Mouse (Mus musculus): ENCODE measurements around the gene Mfsd4a. TPM values are rescaled to one million over a fixed set of nuclear protein-coding genes. Genes with fewer than 3 reads are reported as not detected.

Gene Mfsd4a
- total and polyA plus RNA-seq, 2 experiments from 2014 or later = 4.5 to 6.4 TPM

DNA sequence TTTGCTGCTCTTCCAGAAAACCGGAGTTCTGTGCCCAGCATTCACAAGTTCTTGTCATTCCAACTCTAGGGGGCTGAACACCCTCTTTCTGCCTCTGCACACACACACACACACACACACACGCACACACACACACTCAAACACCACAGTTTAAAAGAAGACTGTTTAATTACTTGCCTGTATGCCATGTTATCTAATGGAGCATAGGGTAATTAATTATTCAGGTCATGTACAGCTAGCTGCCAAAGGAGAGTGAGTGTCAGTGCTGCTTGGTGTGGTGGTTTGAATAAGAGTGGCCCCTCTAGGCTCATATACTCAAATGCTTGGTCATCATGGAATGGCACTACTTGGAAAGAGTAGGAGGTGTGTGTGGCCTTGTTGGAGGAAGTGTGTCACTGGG is 84.1 kb downstream of the Mfsd4a start:
- H3K4me2 ChIP-seq (ENCODE audit: low read depth, low read length) = no peak overlapping the region
- no peaks in the 10 kb centered on the region for H3K27me3 ChIP-seq (ENCODE audit: control insufficient read depth, insufficient read depth, low read length)
- DNase-seq (ENCODE audit: low spot score) (no peak), ATAC-seq (ENCODE audit: insufficient read depth, low read depth) (no peak)
- no peak overlapping the region for H3K9ac ChIP-seq (replicated peaks; ENCODE audit: low read depth, low read length)
- H3K9me3 ChIP-seq (replicated peaks; ENCODE audit: control insufficient read depth, low read length) = no peaks in the 10 kb centered on the region
- H3K4me3 ChIP-seq (ENCODE audit: low read depth, low read length) = no peak overlapping the region
- H3K36me3 ChIP-seq (replicated peaks; ENCODE audit: control insufficient read depth, insufficient read depth, low read length) = no peaks in the 10 kb centered on the region
- WGBS = 65% methylated on average over 2 of the region's 2 CpGs
- TF ChIP-seq CTCF (IDR thresholded peaks at IDR 0.05; ENCODE audit: low read depth) (no peak), EP300 (IDR thresholded peaks at IDR 0.05; ENCODE audit: low read depth) (no peak)
- H3K27ac ChIP-seq (ENCODE audit: low read depth) = no peak overlapping the region
- no peaks in the 10 kb centered on the region for H3K4me1 ChIP-seq (ENCODE audit: control insufficient read depth, insufficient read depth)

DNA sequence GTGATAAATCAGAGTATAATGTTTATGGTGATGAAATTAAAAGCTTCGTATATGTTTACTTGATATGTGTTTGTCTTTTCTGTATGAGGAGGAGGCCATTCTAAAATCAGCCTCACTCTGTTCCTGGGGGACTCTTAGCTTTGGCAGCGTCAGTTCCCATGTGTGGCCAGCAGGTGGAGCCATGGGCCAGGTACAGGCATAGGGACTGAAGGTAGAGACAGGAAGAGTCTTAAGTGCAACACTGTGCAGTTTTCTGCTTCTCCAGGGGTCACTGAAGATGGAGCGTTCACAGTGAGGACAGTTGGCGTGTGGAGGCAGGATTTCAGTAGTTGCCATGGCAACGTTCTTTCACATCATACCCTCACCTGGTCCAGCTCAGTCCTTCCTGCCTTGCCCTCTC is 85.0 kb downstream of the Mfsd4a start:
- Histone ChIP-seq H3K4me2 (ENCODE audit: low read depth, low read length) (no peak overlapping the region), H3K4me3 (ENCODE audit: low read depth, low read length) (no peak overlapping the region), H3K9ac (replicated peaks; ENCODE audit: low read depth, low read length) (no peak overlapping the region), H3K27me3 (ENCODE audit: control insufficient read depth, insufficient read depth, low read length) (no peaks in the 10 kb centered on the region), H3K27ac (ENCODE audit: low read depth) (no peak overlapping the region), H3K36me3 (replicated peaks; ENCODE audit: control insufficient read depth, insufficient read depth, low read length) (no peaks in the 10 kb centered on the region), H3K4me1 (ENCODE audit: control insufficient read depth, insufficient read depth) (no peaks in the 10 kb centered on the region), H3K9me3 (replicated peaks; ENCODE audit: control insufficient read depth, low read length) (no peaks in the 10 kb centered on the region)
- ATAC-seq (ENCODE audit: insufficient read depth, low read depth) (peak; percentile 40; the same call in 1 of the 2 replicates), DNase-seq (ENCODE audit: low spot score) (peak; percentile 66)
- 10% methylated on average over 5 of the region's 5 CpGs for WGBS
- TF ChIP-seq CTCF (IDR thresholded peaks at IDR 0.05; ENCODE audit: low read depth) (peak; percentile 96), EP300 (IDR thresholded peaks at IDR 0.05; ENCODE audit: low read depth) (no peak)

DNA sequence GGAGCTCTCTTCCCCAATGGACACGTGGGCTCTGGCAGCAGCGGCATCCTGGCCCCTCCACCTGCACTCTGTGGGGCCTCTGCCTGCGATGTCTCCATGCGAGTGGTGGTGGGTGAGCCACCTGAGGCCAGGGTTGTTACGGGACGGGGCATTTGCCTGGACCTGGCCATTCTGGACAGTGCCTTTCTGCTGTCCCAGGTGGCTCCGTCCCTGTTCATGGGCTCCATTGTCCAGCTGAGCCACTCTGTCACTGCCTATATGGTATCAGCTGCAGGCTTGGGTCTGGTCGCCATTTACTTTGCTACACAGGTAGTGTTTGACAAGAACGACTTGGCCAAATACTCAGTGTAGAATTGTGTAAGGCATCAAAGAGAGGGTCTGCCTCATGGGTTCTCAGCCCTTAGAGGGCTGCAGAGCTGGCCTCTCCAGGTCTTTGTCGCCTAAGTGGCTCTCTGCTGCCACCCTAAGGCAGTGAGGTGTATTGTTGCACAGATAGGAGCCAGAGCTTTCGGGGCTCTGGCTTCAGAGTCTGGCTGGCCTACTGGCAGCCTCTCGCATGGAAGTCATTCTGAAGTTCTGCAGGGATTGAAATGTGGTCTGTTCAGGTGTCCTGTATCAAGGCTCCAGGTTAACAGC is 86.4 kb downstream of the Mfsd4a start:
- Histone ChIP-seq H3K27me3 (ENCODE audit: control insufficient read depth, insufficient read depth, low read length) (no peaks in the 10 kb centered on the region), H3K36me3 (replicated peaks; ENCODE audit: control insufficient read depth, insufficient read depth, low read length) (no peaks in the 10 kb centered on the region), H3K9me3 (replicated peaks; ENCODE audit: control insufficient read depth, low read length) (no peaks in the 10 kb centered on the region), H3K4me1 (ENCODE audit: control insufficient read depth, insufficient read depth) (no peaks in the 10 kb centered on the region), H3K9ac (replicated peaks; ENCODE audit: low read depth, low read length) (no peak overlapping the region), H3K27ac (ENCODE audit: low read depth) (no peak overlapping the region), H3K4me3 (ENCODE audit: low read depth, low read length) (no peak overlapping the region), H3K4me2 (ENCODE audit: low read depth, low read length) (no peak overlapping the region)
- DNase-seq (ENCODE audit: low spot score) (no peak), ATAC-seq (ENCODE audit: insufficient read depth, low read depth) (peak; percentile 77)
- WGBS = 49% methylated on average over 12 of the region's 12 CpGs
- no peak for TF ChIP-seq EP300 (IDR thresholded peaks at IDR 0.05; ENCODE audit: low read depth)
- TF ChIP-seq CTCF (IDR thresholded peaks at IDR 0.05; ENCODE audit: low read depth) = peak; percentile 90

DNA sequence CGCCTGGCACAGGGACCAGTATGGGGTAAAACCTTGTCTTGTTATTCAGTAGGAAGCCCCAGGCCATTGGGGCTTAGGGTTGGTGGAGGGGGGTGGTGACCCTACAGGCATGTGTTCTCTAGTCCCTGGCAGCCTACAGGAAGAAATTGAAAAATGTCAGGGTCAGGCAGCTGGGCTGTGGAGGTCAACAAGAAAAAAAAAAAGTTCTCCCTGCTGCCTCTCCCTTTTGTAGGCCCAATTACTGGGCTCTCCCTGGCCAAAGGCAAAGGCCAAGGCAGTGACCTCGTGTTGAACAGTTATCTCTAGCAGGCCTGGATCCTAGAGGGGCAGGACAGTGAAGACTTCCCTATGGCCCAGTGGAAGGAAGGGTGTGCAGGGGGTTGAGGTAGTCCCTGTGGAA is 87.4 kb downstream of the Mfsd4a start:
- ATAC-seq (ENCODE audit: insufficient read depth, low read depth) (no peak), DNase-seq (ENCODE audit: low spot score) (no peak)
- Histone ChIP-seq H3K4me1 (ENCODE audit: control insufficient read depth, insufficient read depth) (no peaks in the 10 kb centered on the region), H3K27me3 (ENCODE audit: control insufficient read depth, insufficient read depth, low read length) (no peaks in the 10 kb centered on the region), H3K4me3 (ENCODE audit: low read depth, low read length) (no peak overlapping the region), H3K9me3 (replicated peaks; ENCODE audit: control insufficient read depth, low read length) (no peaks in the 10 kb centered on the region), H3K27ac (ENCODE audit: low read depth) (no peak overlapping the region), H3K9ac (replicated peaks; ENCODE audit: low read depth, low read length) (no peak overlapping the region), H3K36me3 (replicated peaks; ENCODE audit: control insufficient read depth, insufficient read depth, low read length) (no peaks in the 10 kb centered on the region), H3K4me2 (ENCODE audit: low read depth, low read length) (no peak overlapping the region)
- TF ChIP-seq CTCF (IDR thresholded peaks at IDR 0.05; ENCODE audit: low read depth) = no peak
- TF ChIP-seq EP300 (IDR thresholded peaks at IDR 0.05; ENCODE audit: low read depth) = no peak
- 74% methylated on average over 2 of the region's 2 CpGs for WGBS

DNA sequence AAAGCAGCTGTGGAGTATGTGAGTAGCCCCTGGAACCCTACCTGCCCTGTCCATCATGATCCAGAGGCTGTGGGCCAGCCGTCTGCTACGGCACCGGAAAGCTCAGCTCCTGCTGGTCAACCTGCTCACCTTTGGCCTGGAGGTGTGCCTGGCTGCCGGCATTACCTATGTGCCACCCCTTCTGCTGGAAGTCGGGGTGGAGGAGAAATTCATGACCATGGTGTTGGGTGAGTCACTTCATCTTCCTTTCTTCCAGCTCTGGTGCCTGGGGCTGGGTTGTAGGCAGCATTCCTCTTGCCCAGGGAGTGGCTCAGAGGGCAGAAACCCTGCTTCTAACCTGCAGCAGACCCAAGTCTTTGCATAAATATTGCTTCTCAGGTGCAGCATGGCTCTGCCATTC is 91.0 kb downstream of the Mfsd4a start:
- ATAC-seq (ENCODE audit: insufficient read depth, low read depth) = no peak
- DNase-seq (ENCODE audit: low spot score) = no peak
- no peak for TF ChIP-seq EP300 (IDR thresholded peaks at IDR 0.05; ENCODE audit: low read depth)
- TF ChIP-seq CTCF (IDR thresholded peaks at IDR 0.05; ENCODE audit: low read depth) = no peak
- H3K4me3 ChIP-seq (ENCODE audit: low read depth, low read length) = no peak overlapping the region
- peaks cover 10% of the 10 kb centered on the region; the same call in 1 of the 2 replicates for H3K27me3 ChIP-seq (ENCODE audit: control insufficient read depth, insufficient read depth, low read length)
- H3K9me3 ChIP-seq (replicated peaks; ENCODE audit: control insufficient read depth, low read length) = no peaks in the 10 kb centered on the region
- no peak overlapping the region for H3K27ac ChIP-seq (ENCODE audit: low read depth)
- WGBS = 87% methylated on average over 5 of the region's 5 CpGs
- H3K4me2 ChIP-seq (ENCODE audit: low read depth, low read length) = no peak overlapping the region
- no peak overlapping the region for H3K9ac ChIP-seq (replicated peaks; ENCODE audit: low read depth, low read length)
- no peaks in the 10 kb centered on the region for H3K4me1 ChIP-seq (ENCODE audit: control insufficient read depth, insufficient read depth)
- no peaks in the 10 kb centered on the region for H3K36me3 ChIP-seq (replicated peaks; ENCODE audit: control insufficient read depth, insufficient read depth, low read length)

DNA sequence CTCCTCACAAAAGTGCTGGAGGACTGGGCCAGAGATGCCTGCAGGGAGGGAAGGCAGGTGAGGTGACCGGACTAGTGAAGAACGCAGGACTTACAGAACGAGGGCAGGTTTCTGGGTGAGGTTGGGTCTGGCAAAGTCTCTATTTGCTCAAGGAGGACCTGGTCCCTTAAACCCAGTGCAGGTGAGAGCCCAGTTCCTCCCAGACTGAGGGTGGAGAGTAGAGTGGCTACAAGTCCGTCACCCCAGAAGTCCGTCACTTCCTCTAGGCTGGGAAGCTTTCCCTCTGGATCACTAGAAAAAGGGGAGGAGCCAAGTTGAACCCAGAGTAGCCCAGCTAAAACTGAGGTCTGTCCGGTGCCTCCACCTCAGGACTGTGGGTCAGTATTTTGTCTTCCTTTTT is 93.9 kb downstream of the Mfsd4a start:
- no peak for TF ChIP-seq EP300 (IDR thresholded peaks at IDR 0.05; ENCODE audit: low read depth)
- TF ChIP-seq CTCF (IDR thresholded peaks at IDR 0.05; ENCODE audit: low read depth) = no peak
- no peak overlapping the region for H3K4me3 ChIP-seq (ENCODE audit: low read depth, low read length)
- H3K9ac ChIP-seq (replicated peaks; ENCODE audit: low read depth, low read length) = no peak overlapping the region
- H3K27me3 ChIP-seq (ENCODE audit: control insufficient read depth, insufficient read depth, low read length) = peaks cover 10% of the 10 kb centered on the region; the same call in 1 of the 2 replicates
- H3K4me1 ChIP-seq (ENCODE audit: control insufficient read depth, insufficient read depth) = no peaks in the 10 kb centered on the region
- DNase-seq (ENCODE audit: low spot score) = no peak
- H3K4me2 ChIP-seq (ENCODE audit: low read depth, low read length) = no peak overlapping the region
- 81% methylated on average over 6 of the region's 6 CpGs for WGBS
- no peak for ATAC-seq (ENCODE audit: insufficient read depth, low read depth)
- no peaks in the 10 kb centered on the region for H3K9me3 ChIP-seq (replicated peaks; ENCODE audit: control insufficient read depth, low read length)
- no peak overlapping the region for H3K27ac ChIP-seq (ENCODE audit: low read depth)
- no peaks in the 10 kb centered on the region for H3K36me3 ChIP-seq (replicated peaks; ENCODE audit: control insufficient read depth, insufficient read depth, low read length)

Other genes with a start within 250 kb of the Mfsd4a start
- gene Slc41a1, start 240.6 kb downstream of the Mfsd4a start, total RNA-seq (2014; rRNA removed; ENCODE audit: low replicate concordance) = 24.2 and 29.7 TPM in 2 replicates
- 9.0 and 10.3 TPM in 2 replicates for gene Slc41a1, start 240.6 kb downstream of the Mfsd4a start, polyA plus RNA-seq (2015; fragmentation: Nextera tagmentation; extraction: Ambion mirVana)
- gene Rab29, start 200.8 kb downstream of the Mfsd4a start, total RNA-seq (2014; rRNA removed; ENCODE audit: low replicate concordance) = 14.7 and 16.6 TPM in 2 replicates
- gene Rab29, start 200.8 kb downstream of the Mfsd4a start, polyA plus RNA-seq (2015; fragmentation: Nextera tagmentation; extraction: Ambion mirVana) = 18.8 and 21.1 TPM in 2 replicates
- 58.2 and 73.2 TPM in 2 replicates for gene Nucks1, start 157.5 kb downstream of the Mfsd4a start, total RNA-seq (2014; rRNA removed; ENCODE audit: low replicate concordance)
- gene Nucks1, start 157.5 kb downstream of the Mfsd4a start, polyA plus RNA-seq (2015; fragmentation: Nextera tagmentation; extraction: Ambion mirVana) = 24.6 and 27.0 TPM in 2 replicates
- gene Slc45a3, start 105.1 kb downstream of the Mfsd4a start, total RNA-seq (2014; rRNA removed; ENCODE audit: low replicate concordance) = 9.5 and 23.6 TPM in 2 replicates
- gene Slc45a3, start 105.1 kb downstream of the Mfsd4a start, polyA plus RNA-seq (2015; fragmentation: Nextera tagmentation; extraction: Ambion mirVana) = 2.6 and 2.8 TPM in 2 replicates
- 32.9 and 35.3 TPM in 2 replicates for gene Elk4, start 60.5 kb downstream of the Mfsd4a start, total RNA-seq (2014; rRNA removed; ENCODE audit: low replicate concordance)
- gene Elk4, start 60.5 kb downstream of the Mfsd4a start, polyA plus RNA-seq (2015; fragmentation: Nextera tagmentation; extraction: Ambion mirVana) = 10.5 and 13.3 TPM in 2 replicates
- 4.0 and 6.2 TPM in 2 replicates for gene Cdk18, start 71.6 kb upstream of the Mfsd4a start, total RNA-seq (2014; rRNA removed; ENCODE audit: low replicate concordance)
- 1.9 and 2.0 TPM in 2 replicates for gene Cdk18, start 71.6 kb upstream of the Mfsd4a start, polyA plus RNA-seq (2015; fragmentation: Nextera tagmentation; extraction: Ambion mirVana)
- gene Lemd1, start 123.4 kb upstream of the Mfsd4a start, total RNA-seq (2014; rRNA removed; ENCODE audit: low replicate concordance) = not detected in 2 replicates
- not detected in 2 replicates for gene Lemd1, start 123.4 kb upstream of the Mfsd4a start, polyA plus RNA-seq (2015; fragmentation: Nextera tagmentation; extraction: Ambion mirVana)
- 0.39 TPM in 1 of 2 replicates, not detected in the other for gene AC124108.1, start 123.4 kb upstream of the Mfsd4a start, total RNA-seq (2014; rRNA removed; ENCODE audit: low replicate concordance)
- gene AC124108.1, start 123.4 kb upstream of the Mfsd4a start, polyA plus RNA-seq (2015; fragmentation: Nextera tagmentation; extraction: Ambion mirVana) = not detected in 2 replicates
- gene Gm10188, start 161.7 kb upstream of the Mfsd4a start, total RNA-seq (2014; rRNA removed; ENCODE audit: low replicate concordance) = not detected in 2 replicates
- gene Gm10188, start 161.7 kb upstream of the Mfsd4a start, polyA plus RNA-seq (2015; fragmentation: Nextera tagmentation; extraction: Ambion mirVana) = not detected in 2 replicates
- 0.12 and 2.3 TPM in 2 replicates for gene Klhdc8a, start 230.6 kb upstream of the Mfsd4a start, total RNA-seq (2014; rRNA removed; ENCODE audit: low replicate concordance)
- 0.68 and 0.95 TPM in 2 replicates for gene Klhdc8a, start 230.6 kb upstream of the Mfsd4a start, polyA plus RNA-seq (2015; fragmentation: Nextera tagmentation; extraction: Ambion mirVana)
- 0.76 and 2.6 TPM in 2 replicates for gene Nuak2, start 248.1 kb upstream of the Mfsd4a start, total RNA-seq (2014; rRNA removed; ENCODE audit: low replicate concordance)
- 2.0 and 2.2 TPM in 2 replicates for gene Nuak2, start 248.1 kb upstream of the Mfsd4a start, polyA plus RNA-seq (2015; fragmentation: Nextera tagmentation; extraction: Ambion mirVana)

Measured in heart, postnatal 0 days (tissue).